Mouse (Mus musculus): ENCODE data around the gene Ucp1. TPM values are rescaled to one million over a fixed set of nuclear protein-coding genes. Genes with fewer than 3 reads are reported as not detected.

Gene Ucp1
- polyA plus RNA-seq, 1 experiment from 2014 or later = 0.23 TPM

GRCm38 (mm10) chr8:83342076-83342475, 51.9 kb downstream of the Ucp1 start:
- Histone ChIP-seq H3K27ac (replicated peaks) (no peak overlapping the region), H3K4me2 (replicated peaks) (no peak overlapping the region), H3K4me3 (no peak overlapping the region), H3K4me1 (no peaks in the 10 kb centered on the region), H3K9ac (replicated peaks) (no peak overlapping the region), H3K36me3 (no peaks in the 10 kb centered on the region), H3K27me3 (no peaks in the 10 kb centered on the region), H3K9me3 (no peaks in the 10 kb centered on the region)
- ATAC-seq (replicated peaks) = 0 out of 2 replicates have a peak, but pooled peaks have one; percentile 38
- 86% methylated on average over 3 of the region's 3 CpGs for WGBS

- no peaks in the 10 kb centered on the region for H3K36me3 ChIP-seq
- no peak overlapping the region for H3K4me2 ChIP-seq (replicated peaks)
- H3K9me3 ChIP-seq = no peaks in the 10 kb centered on the region
- 0 out of 2 replicates have a peak, but pooled peaks have one; percentile 19 for ATAC-seq (replicated peaks)
- H3K4me3 ChIP-seq = no peak overlapping the region
- H3K9ac ChIP-seq (replicated peaks) = no peak overlapping the region
- H3K27me3 ChIP-seq = no peaks in the 10 kb centered on the region
- H3K27ac ChIP-seq (replicated peaks) = no peak overlapping the region
- H3K4me1 ChIP-seq = no peaks in the 10 kb centered on the region
Observed at GRCm38 (mm10) chr8:83342693-83343092, 52.5 kb downstream of the Ucp1 start.

Other genes starting within 250 kb of the Ucp1 start
- gene Tbc1d9, start 125.0 kb upstream of the Ucp1 start, polyA plus RNA-seq (2015; fragmentation: Nextera tagmentation; extraction: Ambion mirVana) = 11.9 and 16.1 TPM in 2 replicates
- gene Gm10645, start 124.2 kb upstream of the Ucp1 start, polyA plus RNA-seq (2015; fragmentation: Nextera tagmentation; extraction: Ambion mirVana) = 5.5 and 8.1 TPM in 2 replicates
- 28.3 and 29.9 TPM in 2 replicates for gene Elmod2, start 42.1 kb downstream of the Ucp1 start, polyA plus RNA-seq (2015; fragmentation: Nextera tagmentation; extraction: Ambion mirVana)
- not detected in 2 replicates for gene Mgat4d, start 58.1 kb downstream of the Ucp1 start, polyA plus RNA-seq (2015; fragmentation: Nextera tagmentation; extraction: Ambion mirVana)
- gene Clgn, start 99.5 kb downstream of the Ucp1 start, polyA plus RNA-seq (2015; fragmentation: Nextera tagmentation; extraction: Ambion mirVana) = 6.2 and 6.3 TPM in 2 replicates
- 208 and 220 TPM in 2 replicates for gene Scoc, start 168.0 kb downstream of the Ucp1 start, polyA plus RNA-seq (2015; fragmentation: Nextera tagmentation; extraction: Ambion mirVana)
- 0.06 and 0.08 TPM in 2 replicates for gene Olfr370, start 245.4 kb downstream of the Ucp1 start, polyA plus RNA-seq (2015; fragmentation: Nextera tagmentation; extraction: Ambion mirVana)